Mouse (Mus musculus) ES-E14 (cell line): Measurements from ENCODE around the gene Zbtb20. TPM values are rescaled to one million over a fixed set of nuclear protein-coding genes. Genes with fewer than 3 reads are reported as not detected.

ENCODE experiments used
- DNase-seq: peaks from one replicate; pipeline ENCODE4 v3.0.0-alpha.2; 2013; ENCODE audit warnings: low read depth, low spot score
- H3K27ac ChIP-seq: 2 replicates; pipeline ENCODE4 v1.5.1; 2012; ENCODE audit warnings: low read depth, mild to moderate bottlenecking, low read length, moderate library complexity, mixed read lengths; ENCODE audit not compliant: poor library complexity, insufficient read depth, severe bottlenecking
- H3K36me3 ChIP-seq: 2 replicates; pipeline ENCODE4 v1.6.1; 2012; ENCODE audit warnings: mild to moderate bottlenecking, low read length, moderate library complexity, mixed read lengths; ENCODE audit not compliant: control insufficient read depth, poor library complexity, insufficient read depth, severe bottlenecking
- H3K4me1 ChIP-seq, 2 experiments: fragments of 150-350 bp in 1 of 2; sonication (generic) in 1 of 2; 2 replicates each; pipeline ENCODE4 v1.6.1; 2012; ENCODE audit warnings: low read length in 2 of 2, mild to moderate bottlenecking in 1 of 2, mixed read lengths in 1 of 2; ENCODE audit not compliant: control insufficient read depth in 2 of 2, insufficient read depth in 2 of 2, poor library complexity in 1 of 2
- H3K4me3 ChIP-seq, 2 experiments: fragments of 150-350 bp in 1 of 2; sonication (generic) in 1 of 2; 2 replicates each; pipeline ENCODE4 v1.5.1; 2012; ENCODE audit warnings: low read length in 2 of 2, low read depth in 1 of 2, mild to moderate bottlenecking in 1 of 2, mixed read lengths in 1 of 2; ENCODE audit not compliant: insufficient read depth in 1 of 2, poor library complexity in 1 of 2, severe bottlenecking in 1 of 2
- H3K9ac ChIP-seq: 2 replicates; pipeline ENCODE4 v1.6.1; 2012; ENCODE audit warnings: low read depth, mild to moderate bottlenecking, low read length, mixed read lengths; ENCODE audit not compliant: poor library complexity, insufficient read depth, severe bottlenecking
- H3K9me3 ChIP-seq: fragments of 150-350 bp; sonication (generic); 2 replicates; pipeline ENCODE4 v1.6.1; 2012; ENCODE audit warnings: low read depth, mild to moderate bottlenecking, low read length; ENCODE audit not compliant: control insufficient read depth, insufficient read depth
- CHD2 ChIP-seq: IDR thresholded peaks from 2 replicates; pipeline ENCODE4 v1.6.1; 2014; ENCODE audit warnings: mild to moderate bottlenecking, low read depth, low read length, inconsistent platforms
- HCFC1 ChIP-seq: IDR thresholded peaks from 2 replicates; pipeline ENCODE4 v1.6.1; 2012; ENCODE audit warnings: low read length, inconsistent platforms, borderline replicate concordance; ENCODE audit not compliant: insufficient read depth
- MAFK ChIP-seq: IDR thresholded peaks from 2 replicates; pipeline ENCODE4 v1.6.1; 2014; ENCODE audit warnings: mild to moderate bottlenecking, low read depth, low read length, inconsistent platforms; ENCODE audit not compliant: insufficient read depth
- ZC3H11A ChIP-seq: IDR thresholded peaks from 2 replicates; pipeline ENCODE4 v1.6.1; 2012; ENCODE audit warnings: low read depth, mild to moderate bottlenecking, inconsistent platforms, low read length, borderline replicate concordance
- ZNF384 ChIP-seq: IDR thresholded peaks from 2 replicates; pipeline ENCODE4 v1.6.1; 2012; ENCODE audit warnings: low read depth, low read length, inconsistent platforms
- in situ Hi-C, 2 experiments: fragments of 600-800 bp; cut with MboI; formaldehyde crosslinking; loops; one replicate each; pipeline ENCODE4 v1.15.1; 2025; ENCODE audit warnings: low sequenced_read_pairs in 2 of 2, inconsistent platforms in 1 of 2; ENCODE audit not compliant: unreplicated experiment in 2 of 2
- total RNA-seq: library from RNA; depleted of rRNA; stranded (reverse); fragments of 300-350 nt; gene quantifications from 2 replicates; pipeline ENCODE4 v1.2.3, GENCODE M21; 2012

Zbtb20 gene
- total RNA-seq, 1 experiment = 4.0 TPM

- Histone ChIP-seq H3K9me3 (no peaks in the 10 kb centered on the region), H3K27ac (no peak overlapping the region), H3K36me3 (no peaks in the 10 kb centered on the region), H3K4me1 (no peaks in the 10 kb centered on the region), H3K9ac (no peak overlapping the region), H3K4me3 (no peak overlapping the region)
- TF ChIP-seq CHD2 (no peak), ZC3H11A (no peak), ZNF384 (no peak), MAFK (no peak), HCFC1 (no peak)
- in situ Hi-C loops = no loop called here
- DNase-seq = no peak
These were observed 554.3 kb downstream of the Zbtb20 start for GRCm38 (mm10) chr16:43430030-43430429.

DNA sequence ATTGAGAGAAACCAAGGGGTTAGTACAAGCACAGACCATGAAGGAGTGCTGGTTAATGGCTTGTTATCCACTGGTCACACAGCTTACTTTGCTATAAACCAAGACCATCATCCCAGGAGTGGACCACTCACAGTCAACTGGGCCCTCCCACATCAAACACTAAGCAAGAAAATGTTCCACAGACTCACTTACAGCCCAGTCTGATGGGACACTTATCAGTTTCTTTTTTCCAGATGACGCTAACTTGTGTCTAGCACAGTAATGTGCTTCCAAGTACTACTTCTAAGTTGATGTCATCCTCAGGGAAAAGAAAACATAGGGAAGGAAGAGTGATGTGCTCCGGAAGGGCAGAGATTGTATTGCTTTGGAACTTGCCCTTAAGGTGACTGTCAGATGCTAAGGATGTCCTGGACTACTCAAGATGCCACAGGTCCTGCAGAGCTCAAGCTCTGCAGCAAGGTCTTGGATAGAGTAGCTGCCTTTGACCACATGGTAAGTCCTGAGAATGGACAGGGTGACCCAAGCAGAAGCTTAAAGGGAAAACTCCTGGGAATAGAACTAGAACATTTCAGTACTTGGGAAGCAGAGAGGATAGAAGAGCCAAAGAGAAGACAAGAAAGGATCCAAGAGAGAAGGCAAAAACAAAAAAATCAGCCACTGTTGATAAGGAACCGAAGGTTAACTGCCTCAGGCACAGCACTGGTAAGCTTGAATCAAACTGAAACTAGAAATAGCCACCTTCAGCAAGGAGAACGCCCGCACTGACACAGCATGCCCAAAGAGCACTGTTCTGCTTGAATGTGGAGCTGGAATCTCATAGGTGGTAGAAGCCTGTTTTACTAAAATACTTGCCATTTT lies 556.1 kb downstream of the Zbtb20 start:
- H3K27ac ChIP-seq = no peak overlapping the region
- no peak overlapping the region for H3K9ac ChIP-seq
- H3K4me3 ChIP-seq = no peak overlapping the region
- TF ChIP-seq ZNF384 (no peak), CHD2 (no peak), HCFC1 (no peak), ZC3H11A (no peak), MAFK (no peak)
- no peaks in the 10 kb centered on the region for H3K9me3 ChIP-seq
- in situ Hi-C loops = no loop called here
- H3K36me3 ChIP-seq = no peaks in the 10 kb centered on the region
- H3K4me1 ChIP-seq = no peaks in the 10 kb centered on the region
- no peak for DNase-seq

GRCm38 (mm10) chr16:43434941-43435340 lies 559.3 kb downstream of the Zbtb20 start:
- peak; percentile 15 for DNase-seq
- Histone ChIP-seq H3K9ac (no peak overlapping the region), H3K36me3 (no peaks in the 10 kb centered on the region), H3K9me3 (no peaks in the 10 kb centered on the region), H3K27ac (no peak overlapping the region), H3K4me1 (no peaks in the 10 kb centered on the region), H3K4me3 (no peak overlapping the region)
- in situ Hi-C loops = no loop called here
- TF ChIP-seq ZNF384 = no peak
- TF ChIP-seq ZC3H11A = no peak
- no peak for TF ChIP-seq MAFK
- TF ChIP-seq CHD2 = no peak
- TF ChIP-seq HCFC1 = no peak

DNA sequence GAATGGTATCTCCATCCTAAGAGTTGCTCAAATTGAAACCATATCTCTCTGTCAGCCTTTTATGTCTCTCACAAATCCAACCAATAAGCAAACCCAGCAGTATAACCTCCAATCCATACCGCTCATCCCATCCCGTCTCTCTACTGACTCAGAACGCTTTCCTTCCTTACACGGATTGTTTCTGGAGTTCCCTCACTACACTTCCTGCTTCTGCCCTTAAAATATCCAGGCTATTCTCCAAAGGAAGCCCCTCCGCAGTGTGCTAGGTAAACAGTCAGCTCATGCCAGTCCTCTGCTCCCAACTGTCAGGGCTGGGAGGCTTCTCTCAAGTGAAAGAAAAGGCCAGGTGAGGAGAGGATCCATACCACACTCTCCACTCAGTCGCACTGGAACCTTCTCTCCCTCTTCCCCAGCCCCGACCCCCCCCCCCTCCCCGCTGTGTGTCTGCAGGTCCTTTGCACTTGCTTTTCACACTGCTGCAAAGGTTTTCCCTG lies 563.2 kb downstream of the Zbtb20 start:
- H3K4me1 ChIP-seq = no peaks in the 10 kb centered on the region
- DNase-seq = no peak
- TF ChIP-seq ZC3H11A = no peak
- TF ChIP-seq HCFC1 = no peak
- no peak for TF ChIP-seq MAFK
- no peak for TF ChIP-seq CHD2
- no peak for TF ChIP-seq ZNF384
- no peak overlapping the region for H3K9ac ChIP-seq
- H3K27ac ChIP-seq = no peak overlapping the region
- H3K9me3 ChIP-seq = no peaks in the 10 kb centered on the region
- H3K4me3 ChIP-seq = no peak overlapping the region
- in situ Hi-C loops = no loop called here
- no peaks in the 10 kb centered on the region for H3K36me3 ChIP-seq
